Mouse (Mus musculus) MEL (cell line): ENCODE data around the gene Mrap. TPM values are rescaled to one million over a fixed set of nuclear protein-coding genes. Genes with fewer than 3 reads are reported as not detected.

Experiments
- DNase-seq: peaks from one replicate; pipeline ENCODE4 v3.0.0; 2011; ENCODE audit warnings: low read depth, low spot score
- H3K27ac ChIP-seq: 2 replicates; pipeline ENCODE4 v1.5.1; 2012; ENCODE audit warnings: low read depth, mild to moderate bottlenecking, control low read depth, low read length, moderate library complexity; ENCODE audit not compliant: control insufficient read depth
- H3K27me3 ChIP-seq, 2 experiments: fragments of 150-350 bp in 1 of 2; sonication (generic) in 1 of 2; 2 replicates each; pipeline ENCODE4 v1.6.1; 2012; ENCODE audit warnings: low read length in 2 of 2, mild to moderate bottlenecking in 2 of 2, improper control_type of control experiment in 1 of 2, moderate library complexity in 1 of 2; ENCODE audit not compliant: insufficient read depth in 2 of 2, control insufficient read depth in 1 of 2
- H3K36me3 ChIP-seq, 2 experiments: 2 replicates each; pipeline ENCODE4 v1.6.1; 2012 to 2014; ENCODE audit warnings: low read length in 2 of 2, improper control_type of control experiment in 1 of 2, inconsistent platforms in 1 of 2, mild to moderate bottlenecking in 1 of 2; ENCODE audit not compliant: insufficient read depth in 2 of 2, control insufficient read depth in 1 of 2
- H3K4me1 ChIP-seq, 2 experiments: fragments of 150-350 bp in 1 of 2; sonication (generic) in 1 of 2; 2 replicates each; pipeline ENCODE4 v1.6.1; 2012; ENCODE audit warnings: low read length in 2 of 2, improper control_type of control experiment in 1 of 2, mild to moderate bottlenecking in 1 of 2; ENCODE audit not compliant: insufficient read depth in 2 of 2, control insufficient read depth in 1 of 2
- H3K4me3 ChIP-seq, 2 experiments: fragments of 150-350 bp in 1 of 2; sonication (generic) in 1 of 2; 2 replicates each; pipeline ENCODE4 v1.5.1; 2012; ENCODE audit warnings: low read depth in 2 of 2, low read length in 2 of 2, mild to moderate bottlenecking in 2 of 2, moderate library complexity in 2 of 2, control low read depth in 1 of 2, improper control_type of control experiment in 1 of 2; ENCODE audit not compliant: control insufficient read depth in 1 of 2, insufficient read depth in 1 of 2
- H3K79me2 ChIP-seq: 2 replicates; pipeline ENCODE4 v1.6.1; 2012; ENCODE audit warnings: mild to moderate bottlenecking, low read length, moderate library complexity; ENCODE audit not compliant: control insufficient read depth, poor library complexity, insufficient read depth
- H3K9ac ChIP-seq: 2 replicates; pipeline ENCODE4 v1.6.1; 2012; ENCODE audit warnings: low read depth, mild to moderate bottlenecking, control low read depth, low read length, moderate library complexity; ENCODE audit not compliant: control insufficient read depth, poor library complexity, severe bottlenecking
- H3K9me3 ChIP-seq: fragments of 150-350 bp; sonication (generic); replicated peaks from 2 replicates; pipeline ENCODE4 v1.6.1; 2012; ENCODE audit warnings: mild to moderate bottlenecking, low read length, improper control_type of control experiment, moderate library complexity; ENCODE audit not compliant: insufficient read depth
- BHLHE40 ChIP-seq: IDR thresholded peaks from 2 replicates; pipeline ENCODE4 v1.6.1; 2012; ENCODE audit warnings: low read depth, mild to moderate bottlenecking, inconsistent platforms, low read length, improper control_type of control experiment, borderline replicate concordance
- CHD2 ChIP-seq: IDR thresholded peaks from 2 replicates; pipeline ENCODE4 v1.6.1; 2011; ENCODE audit warnings: low read length, improper control_type of control experiment
- CTCF ChIP-seq, 3 experiments: IDR thresholded peaks in 2 of 3; conservative IDR thresholded peaks in 1 of 3; 2 replicates each; pipeline ENCODE4 v1.5.1; 2011 to 2012; ENCODE audit warnings: low read length in 3 of 3, low read depth in 2 of 3, mild to moderate bottlenecking in 2 of 3, improper control_type of control experiment in 1 of 3, inconsistent platforms in 1 of 3, mixed read lengths in 1 of 3, moderate library complexity in 1 of 3; ENCODE audit not compliant: control insufficient read depth in 1 of 3, insufficient read depth in 1 of 3, poor library complexity in 1 of 3, severe bottlenecking in 1 of 3
- EP300 ChIP-seq, 2 experiments: IDR thresholded peaks; 2 replicates each; pipeline ENCODE4 v1.6.1; 2011; ENCODE audit warnings: improper control_type of control experiment in 2 of 2, low read length in 2 of 2, low read depth in 1 of 2, mild to moderate bottlenecking in 1 of 2
- ETS1 ChIP-seq: IDR thresholded peaks from 2 replicates; pipeline ENCODE4 v1.6.1; 2012; ENCODE audit warnings: low read depth, mild to moderate bottlenecking, inconsistent platforms, low read length, improper control_type of control experiment, moderate library complexity
- GATA1 ChIP-seq: IDR thresholded peaks from 2 replicates; pipeline ENCODE4 v1.6.1; 2011; ENCODE audit warnings: low read depth, low read length, improper control_type of control experiment
- JUND ChIP-seq: IDR thresholded peaks from 2 replicates; pipeline ENCODE4 v1.6.1; 2011; ENCODE audit warnings: low read depth, mild to moderate bottlenecking, improper control_type of control experiment, low read length
- MAX ChIP-seq: IDR thresholded peaks from 2 replicates; pipeline ENCODE4 v1.6.1; 2011; ENCODE audit warnings: low read length, improper control_type of control experiment
- MXI1 ChIP-seq: IDR thresholded peaks from 2 replicates; pipeline ENCODE4 v1.6.1; 2011; ENCODE audit warnings: mild to moderate bottlenecking, low read depth, low read length, improper control_type of control experiment
- NELFE ChIP-seq: IDR thresholded peaks from 2 replicates; pipeline ENCODE4 v1.6.1; 2011; ENCODE audit warnings: low read depth, low read length, improper control_type of control experiment
- POLR2A ChIP-seq, 2 experiments: IDR thresholded peaks; 2 replicates each; pipeline ENCODE4 v1.6.1; 2011 to 2012; ENCODE audit warnings: low read length in 2 of 2, mild to moderate bottlenecking in 2 of 2, control low read depth in 1 of 2, improper control_type of control experiment in 1 of 2, low read depth in 1 of 2, moderate library complexity in 1 of 2; ENCODE audit not compliant: control insufficient read depth in 1 of 2, insufficient read depth in 1 of 2, poor library complexity in 1 of 2
- RCOR1 ChIP-seq: IDR thresholded peaks from 2 replicates; pipeline ENCODE4 v1.6.1; 2012; ENCODE audit warnings: low read depth, mild to moderate bottlenecking, inconsistent platforms, low read length, improper control_type of control experiment
- USF1 ChIP-seq: IDR thresholded peaks from 2 replicates; pipeline ENCODE4 v1.6.1; 2014; ENCODE audit warnings: low read depth, mild to moderate bottlenecking, inconsistent platforms, low read length, improper control_type of control experiment, moderate library complexity
- USF2 ChIP-seq, 2 experiments: IDR thresholded peaks; 2 replicates each; pipeline ENCODE4 v1.6.1; 2011 to 2012; ENCODE audit warnings: improper control_type of control experiment in 2 of 2, low read length in 2 of 2, borderline replicate concordance in 1 of 2, inconsistent platforms in 1 of 2, low read depth in 1 of 2, mild to moderate bottlenecking in 1 of 2; ENCODE audit not compliant: insufficient read depth in 1 of 2
- ZC3H11A ChIP-seq: IDR thresholded peaks from 2 replicates; pipeline ENCODE4 v1.6.1; 2012; ENCODE audit warnings: low read depth, mild to moderate bottlenecking, inconsistent platforms, low read length, improper control_type of control experiment
- ZKSCAN1 ChIP-seq: IDR thresholded peaks from 2 replicates; pipeline ENCODE4 v1.6.1; 2012; ENCODE audit warnings: low read depth, mild to moderate bottlenecking, inconsistent platforms, low read length, improper control_type of control experiment, moderate library complexity
- ZNF384 ChIP-seq: IDR thresholded peaks from 2 replicates; pipeline ENCODE4 v1.6.1; 2012; ENCODE audit warnings: low read depth, mild to moderate bottlenecking, inconsistent platforms, low read length, improper control_type of control experiment
- polyA plus RNA-seq, 2 experiments: library from polyadenylated mRNA; stranded (reverse) in 1 of 2; unstranded in 1 of 2; fragments of >175 nt in 1 of 2; fragments of >200 nt in 1 of 2; gene quantifications; 2 replicates each; pipeline versions ENCODE4 v1.2.1 to v1.2.4; 2012; ENCODE audit warnings: low replicate concordance in 2 of 2, low read depth in 1 of 2; ENCODE audit not compliant: insufficient read length in 2 of 2, insufficient read depth in 1 of 2, missing spikeins in 1 of 2
- total RNA-seq: library from RNA; depleted of rRNA; stranded (reverse); fragments of 300-350 nt; gene quantifications from 2 replicates; pipeline ENCODE4 v1.2.3, GENCODE M21; 2012; rRNA removed

Mrap gene
- total and polyA plus RNA-seq, 3 experiments = 0.92 to 2.2 TPM; not detected in 1

DNA sequence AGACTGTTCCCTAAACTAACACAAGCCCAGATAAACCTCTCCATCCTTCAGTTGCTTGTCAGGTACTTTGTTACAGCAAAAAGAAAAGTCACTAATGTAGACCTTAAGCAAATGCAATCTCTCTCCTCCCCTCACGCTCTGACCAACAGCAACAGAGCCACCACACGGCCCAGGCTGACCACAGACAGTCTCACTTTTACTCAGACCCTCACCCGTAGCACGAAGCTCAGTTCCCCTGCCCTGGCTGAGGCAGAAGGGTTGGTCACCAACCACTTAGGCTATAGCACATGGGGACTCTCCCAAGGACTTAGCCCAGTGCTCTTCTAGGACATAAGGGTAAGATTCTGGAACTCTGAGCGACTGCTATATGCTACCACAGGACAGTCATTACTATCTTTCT is 60.8 kb downstream of the Mrap start:
- no peaks in the 10 kb centered on the region for H3K9me3 ChIP-seq
- peaks cover 0 to 17% of the 10 kb centered on the region in 2 experiments; a peak in 2 of 4 replicates for H3K36me3 ChIP-seq
- no peak overlapping the region for H3K27ac ChIP-seq
- no peaks in the 10 kb centered on the region for H3K79me2 ChIP-seq
- DNase-seq = no peak
- no peak overlapping the region for H3K9ac ChIP-seq
- no peak for TF ChIP-seq MAX
- no peak for TF ChIP-seq CHD2
- TF ChIP-seq ZC3H11A = no peak
- no peak for TF ChIP-seq USF1
- no peak for TF ChIP-seq CTCF (IDR thresholded peaks at IDR 0.05 in 2 of 3, conservative IDR thresholded peaks at IDR 0.05 in 1 of 3; ENCODE audit: control insufficient read depth in 1 of 3, insufficient read depth in 1 of 3, low read depth in 2 of 3, low read length in 3 of 3, poor library complexity in 1 of 3, severe bottlenecking in 1 of 3)
- TF ChIP-seq EP300 (IDR thresholded peaks at IDR 0.05; ENCODE audit: low read depth in 1 of 2, low read length in 2 of 2) = no peak
- TF ChIP-seq ZNF384 = no peak
- TF ChIP-seq JUND = no peak
- no peak for TF ChIP-seq BHLHE40
- no peak for TF ChIP-seq MXI1
- TF ChIP-seq RCOR1 = no peak
- no peak for TF ChIP-seq ZKSCAN1
- no peak for TF ChIP-seq USF2 (IDR thresholded peaks at IDR 0.05; ENCODE audit: borderline replicate concordance in 1 of 2, insufficient read depth in 1 of 2, low read depth in 1 of 2, low read length in 2 of 2)
- TF ChIP-seq ETS1 = no peak
- no peak for TF ChIP-seq GATA1
- no peak for TF ChIP-seq NELFE
- TF ChIP-seq POLR2A (IDR thresholded peaks at IDR 0.05; ENCODE audit: control insufficient read depth in 1 of 2, insufficient read depth in 1 of 2, low read depth in 1 of 2, low read length in 2 of 2, poor library complexity in 1 of 2) = no peak
- H3K4me1 ChIP-seq = no peaks in the 10 kb centered on the region
- no peaks in the 10 kb centered on the region for H3K27me3 ChIP-seq
- no peak overlapping the region for H3K4me3 ChIP-seq

Other genes starting within 250 kb of the Mrap start
- 46.2 and 48.3 TPM in 2 replicates for gene Mis18a, start 10.8 kb upstream of the Mrap start, total RNA-seq
- 10 to 100 TPM in 1 of 2 experiments, not detected in 1; 43.8 TPM for gene Mis18a, start 10.8 kb upstream of the Mrap start, polyA plus RNA-seq
- 32.1 and 35.3 TPM in 2 replicates for gene Urb1, start 72.2 kb downstream of the Mrap start, total RNA-seq
- gene Urb1, start 72.2 kb downstream of the Mrap start, polyA plus RNA-seq = 10 to 100 TPM; 26.2 to 36.7 TPM
- gene Eva1c, start 88.5 kb downstream of the Mrap start, total RNA-seq = not detected in 2 replicates
- under 1 TPM in 1 of 2 experiments, not detected in 1; 0.06 TPM for gene Eva1c, start 88.5 kb downstream of the Mrap start, polyA plus RNA-seq
- 65.9 and 68.5 TPM in 2 replicates for gene Cfap298, start 196.9 kb downstream of the Mrap start, total RNA-seq
- 100 to 1,000 TPM in 1 of 2 experiments, not detected in 1; 117 TPM for gene Cfap298, start 196.9 kb downstream of the Mrap start, polyA plus RNA-seq